Mouse (Mus musculus): ENCODE measurements around the gene Cutal. TPM values are rescaled to one million over a fixed set of nuclear protein-coding genes. Genes with fewer than 3 reads are reported as not detected.
A peak's percentile ranks its signal among the peaks of the same experiment; 100 is the strongest.

Cutal gene
- polyA plus RNA-seq, 1 experiment from 2014 or later, result 0.57 TPM

GRCm38 (mm10) chr2:34906861-34907604, 32.8 kb downstream of the Cutal start:
- H3K27ac ChIP-seq (ENCODE audit: low read depth), result no peak overlapping the region; the same call in 1 of the 2 replicates
- 49% methylated on average over 12 of the region's 12 CpGs for WGBS
- H3K4me2 ChIP-seq, result no peak overlapping the region
- no peaks in the 10 kb centered on the region for H3K36me3 ChIP-seq (ENCODE audit: insufficient read depth)
- H3K4me3 ChIP-seq (ENCODE audit: low read depth, low read length), result no peak overlapping the region
- peak; percentile 29; the same call in 1 of the 2 replicates for TF ChIP-seq CTCF (IDR thresholded peaks at IDR 0.05; ENCODE audit: low read depth)
- no peaks in the 10 kb centered on the region for H3K9me3 ChIP-seq (ENCODE audit: low read depth, low read length)
- H3K9ac ChIP-seq, result no peak overlapping the region
- DNase-seq (peak; percentile 54), ATAC-seq (ENCODE audit: insufficient read depth) (no peak)
- peaks cover 6% of the 10 kb centered on the region; the same call in 1 of the 2 replicates for H3K4me1 ChIP-seq (ENCODE audit: insufficient read depth)
- H3K27me3 ChIP-seq (ENCODE audit: insufficient read depth, low read length), result no peaks in the 10 kb centered on the region

GRCm38 (mm10) chr2:34909719-34910118, 35.5 kb downstream of the Cutal start:
- DNase-seq (no peak), ATAC-seq (ENCODE audit: insufficient read depth) (no peak)
- Histone ChIP-seq H3K4me1 (ENCODE audit: insufficient read depth) (peaks cover 4% of the 10 kb centered on the region; the same call in 1 of the 2 replicates), H3K4me2 (no peak overlapping the region), H3K9ac (no peak overlapping the region), H3K27ac (ENCODE audit: low read depth) (no peak overlapping the region), H3K36me3 (ENCODE audit: insufficient read depth) (no peaks in the 10 kb centered on the region), H3K4me3 (ENCODE audit: low read depth, low read length) (no peak overlapping the region), H3K27me3 (ENCODE audit: insufficient read depth, low read length) (0 out of 2 replicates have a peak, but pooled peaks cover 10% of the 10 kb centered on the region), H3K9me3 (ENCODE audit: low read depth, low read length) (no peaks in the 10 kb centered on the region)
- 87% methylated on average over 4 of the region's 4 CpGs for WGBS
- no peak for TF ChIP-seq CTCF (IDR thresholded peaks at IDR 0.05; ENCODE audit: low read depth)

- Histone ChIP-seq H3K9ac (no peak overlapping the region), H3K27me3 (ENCODE audit: insufficient read depth, low read length) (0 out of 2 replicates have a peak, but pooled peaks cover 14% of the 10 kb centered on the region)
Observed at GRCm38 (mm10) chr2:34911871-34912270, 37.7 kb downstream of the Cutal start.

GRCm38 (mm10) chr2:34912613-34913012, 38.4 kb downstream of the Cutal start:
- no peaks in the 10 kb centered on the region for H3K36me3 ChIP-seq (ENCODE audit: insufficient read depth)
- peaks cover 4% of the 10 kb centered on the region; the same call in 1 of the 2 replicates for H3K4me1 ChIP-seq (ENCODE audit: insufficient read depth)
- DNase-seq (no peak), ATAC-seq (ENCODE audit: insufficient read depth) (no peak)
- 0 out of 2 replicates have a peak, but pooled peaks cover 14% of the 10 kb centered on the region for H3K27me3 ChIP-seq (ENCODE audit: insufficient read depth, low read length)
- no peak for TF ChIP-seq CTCF (IDR thresholded peaks at IDR 0.05; ENCODE audit: low read depth)
- WGBS, result 33% methylated on average over 7 of the region's 7 CpGs
- 0 out of 2 replicates have a peak overlapping the region, but pooled peaks have one; percentile 59 for H3K9ac ChIP-seq
- H3K4me3 ChIP-seq (ENCODE audit: low read depth, low read length), result peak overlapping the region; percentile 62
- no peaks in the 10 kb centered on the region for H3K9me3 ChIP-seq (ENCODE audit: low read depth, low read length)
- peak overlapping the region; percentile 90 for H3K4me2 ChIP-seq
- H3K27ac ChIP-seq (ENCODE audit: low read depth), result no peak overlapping the region

More at GRCm38 (mm10) chr2:34911871-34912270, 37.7 kb downstream of the Cutal start:
- Histone ChIP-seq H3K36me3 (ENCODE audit: insufficient read depth) (no peaks in the 10 kb centered on the region), H3K4me1 (ENCODE audit: insufficient read depth) (peaks cover 4% of the 10 kb centered on the region; the same call in 1 of the 2 replicates), H3K4me3 (ENCODE audit: low read depth, low read length) (no peak overlapping the region), H3K27ac (ENCODE audit: low read depth) (no peak overlapping the region), H3K4me2 (no peak overlapping the region), H3K9me3 (ENCODE audit: low read depth, low read length) (no peaks in the 10 kb centered on the region)
- 77% methylated on average over 5 of the region's 5 CpGs for WGBS
- DNase-seq (no peak), ATAC-seq (ENCODE audit: insufficient read depth) (no peak)
- TF ChIP-seq CTCF (IDR thresholded peaks at IDR 0.05; ENCODE audit: low read depth), result no peak

GRCm38 (mm10) chr2:34913218-34914068, 39.2 kb downstream of the Cutal start, which contains the start of gene Phf19:
Gene Phf19, minus strand, starts transcription at chr2:34914026.
- peaks cover 4% of the 10 kb centered on the region; the same call in 1 of the 2 replicates for H3K4me1 ChIP-seq (ENCODE audit: insufficient read depth)
- H3K36me3 ChIP-seq (ENCODE audit: insufficient read depth), result no peaks in the 10 kb centered on the region
- 0 out of 2 replicates have a peak, but pooled peaks cover 14% of the 10 kb centered on the region for H3K27me3 ChIP-seq (ENCODE audit: insufficient read depth, low read length)
- TF ChIP-seq CTCF (IDR thresholded peaks at IDR 0.05; ENCODE audit: low read depth), result no peak
- DNase-seq (peak; percentile 49), ATAC-seq (ENCODE audit: insufficient read depth) (peak; percentile 52)
- under 1% methylated on average over 63 of the region's 64 CpGs for WGBS
- no peaks in the 10 kb centered on the region for H3K9me3 ChIP-seq (ENCODE audit: low read depth, low read length)
- peak within 1 kb of the TSS; percentile 62 for H3K4me3 ChIP-seq (ENCODE audit: low read depth, low read length)
- H3K9ac ChIP-seq, result peak within 1 kb of the TSS; percentile 59
- H3K27ac ChIP-seq (ENCODE audit: low read depth), result 0 out of 2 replicates have a peak within 1 kb of the TSS, but pooled peaks have one; percentile 30
- H3K4me2 ChIP-seq, result peak within 1 kb of the TSS; percentile 90

- WGBS, result 3% methylated on average over 45 of the region's 50 CpGs
- peak; percentile 71 for DNase-seq
- no peak overlapping the region for H3K27ac ChIP-seq (ENCODE audit: low read depth)
Observed at GRCm38 (mm10) chr2:34914069-34914822, 40.0 kb downstream of the Cutal start.

More at GRCm38 (mm10) chr2:34914069-34914822, 40.0 kb downstream of the Cutal start:
- Histone ChIP-seq H3K36me3 (ENCODE audit: insufficient read depth) (no peaks in the 10 kb centered on the region), H3K9ac (peak overlapping the region; percentile 59), H3K9me3 (ENCODE audit: low read depth, low read length) (no peaks in the 10 kb centered on the region), H3K4me2 (peak overlapping the region; percentile 90), H3K4me1 (ENCODE audit: insufficient read depth) (peaks cover 4% of the 10 kb centered on the region; the same call in 1 of the 2 replicates), H3K4me3 (ENCODE audit: low read depth, low read length) (peak overlapping the region; percentile 62), H3K27me3 (ENCODE audit: insufficient read depth, low read length) (0 out of 2 replicates have a peak, but pooled peaks cover 14% of the 10 kb centered on the region)
- TF ChIP-seq CTCF (IDR thresholded peaks at IDR 0.05; ENCODE audit: low read depth), result no peak
- peak; percentile 66 for ATAC-seq (ENCODE audit: insufficient read depth)
